9 mouse cellular contexts compared by ENCODE assay signal in genomic region chr5:138948031-138948980, GRCm38 (mm10). TPM values are rescaled to one million over a fixed set of nuclear protein-coding genes. Genes with fewer than 3 reads are reported as not detected.
A peak's percentile ranks its signal among the peaks of the same experiment; 100 is the strongest.
DNase-seq lines count a peak whose midpoint lies in the region; ATAC-seq lines count a peak whose summit lies in the region.
"Had no signal": no experiment of that assay in that cellular context is flagged by ENCODE, and none has a peak within 500 bp of the region (broad histone marks: within the 10 kb centered on the region; RNA-seq: fewer than 3 reads in every experiment).

No protein-coding gene starts in this region.

- peak; percentile 42 for DNase-seq in mesoderm, embryonic 11.5 days (ENCODE audit: low read depth, low spot score)
- DNase-seq in spleen, adult 18-20 months: no peak

- no peaks in the 10 kb centered on the region for H3K9me3 ChIP-seq in midbrain, embryonic 13.5 days
- H3K9me3 ChIP-seq in midbrain, embryonic 16.5 days (replicated peaks; ENCODE audit: control insufficient read depth, low read length, poor library complexity, severe bottlenecking): no peaks in the 10 kb centered on the region
- H3K9me3 ChIP-seq in embryonic facial prominence, embryonic 13.5 days: no peaks in the 10 kb centered on the region
- no peaks in the 10 kb centered on the region for H3K9me3 ChIP-seq in heart, embryonic 14.5 days (ENCODE audit: control insufficient read depth, low read length)
- no peaks in the 10 kb centered on the region for H3K9me3 ChIP-seq in kidney, embryonic 14.5 days (ENCODE audit: control insufficient read depth, low read length)
- H3K9me3 ChIP-seq: liver, embryonic 15.5 days had no signal

- no peak overlapping the region for H3K4me3 ChIP-seq in midbrain, embryonic 13.5 days (replicated peaks)
- no peak overlapping the region for H3K4me3 ChIP-seq in midbrain, embryonic 16.5 days (ENCODE audit: low read depth, low read length)
- H3K4me3 ChIP-seq in embryonic facial prominence, embryonic 13.5 days: no peak overlapping the region
- no peak overlapping the region for H3K4me3 ChIP-seq in heart, embryonic 14.5 days (ENCODE audit: control insufficient read depth in 1 of 2, insufficient read depth in 1 of 2, low read depth in 1 of 2, low read length in 2 of 2)
- H3K4me3 ChIP-seq in kidney, embryonic 14.5 days (ENCODE audit: low read length): no peak overlapping the region
- H3K4me3 ChIP-seq: liver, embryonic 15.5 days had no signal

- peak; percentile 78 for ATAC-seq in midbrain, embryonic 13.5 days
- no peak for ATAC-seq in midbrain, embryonic 16.5 days
- ATAC-seq in embryonic facial prominence, embryonic 13.5 days (ENCODE audit: insufficient number of reproducible peaks, insufficient read depth, low FRiP score, low TSS enrichment, low read depth): no peak
- ATAC-seq in heart, embryonic 14.5 days (ENCODE audit: insufficient number of reproducible peaks, insufficient read depth, low FRiP score, low read depth): peak; percentile 76
- ATAC-seq in kidney, embryonic 14.5 days (ENCODE audit: low FRiP score, low TSS enrichment): peak; percentile 25
- no peak for ATAC-seq in megakaryocyte, adult 5-6 weeks (ENCODE audit: poor library complexity, severe bottlenecking)

- H3K4me1 ChIP-seq in midbrain, embryonic 13.5 days (replicated peaks): peaks cover 21% of the 10 kb centered on the region
- peaks cover 7% of the 10 kb centered on the region; the same call in 1 of the 2 replicates for H3K4me1 ChIP-seq in midbrain, embryonic 16.5 days (ENCODE audit: control insufficient read depth, insufficient read depth, low read length)
- H3K4me1 ChIP-seq in embryonic facial prominence, embryonic 13.5 days: peaks cover 34% of the 10 kb centered on the region
- peaks cover 42 to 44% of the 10 kb centered on the region in 2 experiments for H3K4me1 ChIP-seq in heart, embryonic 14.5 days (ENCODE audit: control insufficient read depth in 2 of 2, insufficient read depth in 2 of 2, low read length in 2 of 2)
- H3K4me1 ChIP-seq in kidney, embryonic 14.5 days (ENCODE audit: control insufficient read depth, insufficient read depth, low read length): peaks cover 18% of the 10 kb centered on the region

- no peak overlapping the region for H3K9ac ChIP-seq in midbrain, embryonic 13.5 days (replicated peaks)
- H3K9ac ChIP-seq in midbrain, embryonic 16.5 days (ENCODE audit: low read depth, low read length): no peak overlapping the region
- H3K9ac ChIP-seq in embryonic facial prominence, embryonic 13.5 days: no peak overlapping the region
- peak overlapping the region; percentile 58 for H3K9ac ChIP-seq in heart, embryonic 14.5 days (ENCODE audit: low read length)
- no peak overlapping the region for H3K9ac ChIP-seq in kidney, embryonic 14.5 days (ENCODE audit: low read depth, low read length)
- H3K9ac ChIP-seq: liver, embryonic 15.5 days had no signal

- H3K4me2 ChIP-seq in midbrain, embryonic 13.5 days (replicated peaks): no peak overlapping the region
- H3K4me2 ChIP-seq in midbrain, embryonic 16.5 days (ENCODE audit: low read length): no peak overlapping the region
- peak overlapping the region; percentile 26; the same call in 1 of the 2 replicates for H3K4me2 ChIP-seq in embryonic facial prominence, embryonic 13.5 days
- H3K4me2 ChIP-seq in heart, embryonic 14.5 days (ENCODE audit: low read length): peak overlapping the region; percentile 51
- no peak overlapping the region for H3K4me2 ChIP-seq in kidney, embryonic 14.5 days (replicated peaks; ENCODE audit: low read depth, low read length)
- H3K4me2 ChIP-seq: liver, embryonic 15.5 days had no signal

- no peak overlapping the region; the same call in 1 of the 2 replicates for H3K27ac ChIP-seq in midbrain, embryonic 13.5 days
- no peak overlapping the region for H3K27ac ChIP-seq in midbrain, embryonic 16.5 days (ENCODE audit: low read length)
- H3K27ac ChIP-seq in embryonic facial prominence, embryonic 13.5 days: peak overlapping the region; percentile 72
- peak overlapping the region; percentile 97 to 99 for H3K27ac ChIP-seq in heart, embryonic 14.5 days (replicated peaks in 1 of 2; ENCODE audit: control insufficient read depth in 1 of 2, insufficient read depth in 1 of 2, low read depth in 2 of 2, low read length in 2 of 2)
- H3K27ac ChIP-seq in kidney, embryonic 14.5 days (ENCODE audit: low read depth, low read length): no peak overlapping the region
- H3K27ac ChIP-seq: liver, embryonic 15.5 days had no signal

- H3K27me3 ChIP-seq in midbrain, embryonic 13.5 days: peaks cover 2% of the 10 kb centered on the region; the same call in 1 of the 2 replicates
- no peaks in the 10 kb centered on the region for H3K27me3 ChIP-seq in midbrain, embryonic 16.5 days (ENCODE audit: control insufficient read depth, insufficient read depth, low read depth, low read length)
- H3K27me3 ChIP-seq in embryonic facial prominence, embryonic 13.5 days: peaks cover 13% of the 10 kb centered on the region
- H3K27me3 ChIP-seq in heart, embryonic 14.5 days (ENCODE audit: control insufficient read depth, insufficient read depth, low read length): no peaks in the 10 kb centered on the region
- H3K27me3 ChIP-seq in kidney, embryonic 14.5 days (ENCODE audit: control insufficient read depth, insufficient read depth, low read length): no peaks in the 10 kb centered on the region
- H3K27me3 ChIP-seq: liver, embryonic 15.5 days had no signal

- WGBS in midbrain, embryonic 13.5 days: 34% methylated on average over 13 of the region's 13 CpGs
- WGBS in midbrain, embryonic 16.5 days: 33% methylated on average over 13 of the region's 13 CpGs
- WGBS in embryonic facial prominence, embryonic 13.5 days: 32% methylated on average over 13 of the region's 13 CpGs
- 4% methylated on average over 13 of the region's 13 CpGs for WGBS in heart, embryonic 14.5 days
- 43% methylated on average over 13 of the region's 13 CpGs for WGBS in kidney, embryonic 14.5 days

- H3K36me3 ChIP-seq in midbrain, embryonic 13.5 days: no peaks in the 10 kb centered on the region
- no peaks in the 10 kb centered on the region for H3K36me3 ChIP-seq in midbrain, embryonic 16.5 days (ENCODE audit: control insufficient read depth, insufficient read depth, low read length)
- no peaks in the 10 kb centered on the region for H3K36me3 ChIP-seq in embryonic facial prominence, embryonic 13.5 days
- no peaks in the 10 kb centered on the region for H3K36me3 ChIP-seq in heart, embryonic 14.5 days (ENCODE audit: control insufficient read depth, insufficient read depth, low read length)
- no peaks in the 10 kb centered on the region for H3K36me3 ChIP-seq in kidney, embryonic 14.5 days (ENCODE audit: control insufficient read depth, insufficient read depth, low read length)
- H3K36me3 ChIP-seq: liver, embryonic 15.5 days had no signal

RNA-seq across cellular contexts. Expression of gene Pdgfa, which starts 48.9 kb away (rescaled TPM):
- 7.5 and 8.3 TPM in 2 replicates for polyA plus RNA-seq in midbrain, embryonic 13.5 days (2015; fragmentation: Nextera tagmentation; extraction: Ambion mirVana)
- polyA plus RNA-seq in midbrain, embryonic 16.5 days (2015; fragmentation: Nextera tagmentation; extraction: Ambion mirVana): 27.0 and 32.2 TPM in 2 replicates
- polyA plus RNA-seq in embryonic facial prominence, embryonic 13.5 days (2015; fragmentation: Nextera tagmentation; extraction: Ambion mirVana): 58.6 and 58.8 TPM in 2 replicates
- 51.5 and 53.3 TPM in 2 replicates for polyA plus RNA-seq in heart, embryonic 14.5 days (2014; fragmentation: Nextera tagmentation; extraction: Ambion mirVana)
- 57.7 and 70.2 TPM in 2 replicates for polyA plus RNA-seq in kidney, embryonic 14.5 days (2014; fragmentation: Nextera tagmentation; extraction: Ambion mirVana)
- total RNA-seq in megakaryocyte, adult 5-6 weeks (2015): 0.13 and 0.75 TPM in 2 replicates
- 0.07 and 0.12 TPM in 2 replicates for total RNA-seq in megakaryocyte, adult 5-6 weeks (2017)

Comparison
In these comparisons a context has a peak if more than half of its experiments do, and no peak if none do; other contexts are left out.
1. ATAC-seq: peak in midbrain, embryonic 13.5 days (single experiment), heart, embryonic 14.5 days (single experiment) and kidney, embryonic 14.5 days (single experiment); none in midbrain, embryonic 16.5 days (single experiment), embryonic facial prominence, embryonic 13.5 days (single experiment) and megakaryocyte, adult 5-6 weeks (single experiment).
2. H3K27ac ChIP-seq: peak in embryonic facial prominence, embryonic 13.5 days (single experiment) and heart, embryonic 14.5 days (2 of 2); none in midbrain, embryonic 13.5 days (single experiment), midbrain, embryonic 16.5 days (single experiment) and kidney, embryonic 14.5 days (single experiment).
3. H3K4me2 ChIP-seq: peak in embryonic facial prominence, embryonic 13.5 days (single experiment) and heart, embryonic 14.5 days (single experiment); none in midbrain, embryonic 13.5 days (single experiment), midbrain, embryonic 16.5 days (single experiment) and kidney, embryonic 14.5 days (single experiment).